Mouse (Mus musculus): ENCODE data around the gene Otulin.

GRCm38 (mm10) chr15:27619683-27620082 lies 10.8 kb downstream of the Otulin start:
- no peak for TF ChIP-seq CTCF (IDR thresholded peaks at IDR 0.05; ENCODE audit: borderline replicate concordance, insufficient read depth, low read depth, low read length)
- no peak for TF ChIP-seq POLR2A (IDR thresholded peaks at IDR 0.05; ENCODE audit: borderline replicate concordance, insufficient read depth, low read length)

Measured in cerebellum, adult 2 months (tissue).